Mouse (Mus musculus): ENCODE measurements around the gene Klk1b21.
"Not testable (repeated sequence)": the region's sequence is repeated elsewhere in the genome, so short reads cannot be mapped to it uniquely, and the experiment has no call there.

Klk1b21 gene

GRCm38 (mm10) chr7:44102028-44102427, at the start of gene Klk1b21:
Gene Klk1b21, plus strand, starts transcription at chr7:44102328.
- not testable (repeated sequence) for DNase-seq

- DNase-seq, result no peak
Measured at GRCm38 (mm10) chr7:44072117-44072516, 30.0 kb upstream of the Klk1b21 start.

DNA sequence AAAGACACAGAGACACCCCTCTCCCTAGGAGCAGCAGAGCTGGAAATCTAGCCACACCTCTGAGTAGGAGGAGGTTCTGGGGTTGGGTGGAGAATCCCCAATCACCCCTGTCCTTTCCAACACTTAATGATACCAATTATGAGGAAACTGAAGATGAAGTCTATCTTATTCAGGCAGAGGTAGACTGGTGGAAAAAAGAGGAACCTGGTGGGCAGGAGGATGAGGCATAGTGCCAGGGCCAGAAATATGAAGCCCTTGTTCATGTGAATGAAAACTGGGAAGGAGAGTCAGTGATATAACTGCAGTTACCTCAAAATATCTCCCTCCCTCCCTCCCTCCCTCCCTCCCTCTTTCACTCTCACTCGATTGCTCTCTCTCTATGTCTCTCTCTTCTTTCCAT, 24.4 kb upstream of the Klk1b21 start:
- DNase-seq, result no peak

- no peak for DNase-seq
Measured at GRCm38 (mm10) chr7:44096111-44096510, 6.0 kb upstream of the Klk1b21 start.

GRCm38 (mm10) chr7:44112373-44112772, 10.2 kb downstream of the Klk1b21 start, which contains the start of gene Klk1b22:
Gene Klk1b22, plus strand, starts transcription at chr7:44112673.
- no peak for DNase-seq

- no peak for DNase-seq
Measured at GRCm38 (mm10) chr7:44123445-44123844, 21.3 kb downstream of the Klk1b21 start.

DNA sequence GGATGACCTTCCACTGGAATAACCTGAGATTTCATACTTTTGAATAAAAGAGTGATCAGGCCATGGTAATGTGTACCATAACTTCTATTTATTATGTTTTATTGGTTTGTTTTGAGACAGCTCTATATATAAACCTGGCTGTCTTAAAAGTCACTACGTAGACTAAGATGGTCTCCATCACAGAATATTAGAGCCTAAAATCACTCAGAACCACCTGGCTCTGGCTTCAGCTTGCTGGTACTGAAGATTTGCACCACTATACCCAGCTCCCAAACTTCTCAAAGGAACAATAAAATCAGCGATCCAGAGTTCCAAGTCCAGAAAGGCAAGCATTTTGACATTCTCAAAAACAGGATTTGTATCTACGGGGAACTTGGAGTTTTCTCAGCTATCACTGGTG, 34.3 kb downstream of the Klk1b21 start, which contains the start of gene Klk1b16:
Gene Klk1b16 (plus strand): TSS at position 301 of the 400 bp plus-strand sequence.
- DNase-seq, result no peak

Measured in thymus, postnatal 36 days (tissue).